Comparison of ENCODE assay signal across 16 mouse cellular contexts in the genomic region with DNA sequence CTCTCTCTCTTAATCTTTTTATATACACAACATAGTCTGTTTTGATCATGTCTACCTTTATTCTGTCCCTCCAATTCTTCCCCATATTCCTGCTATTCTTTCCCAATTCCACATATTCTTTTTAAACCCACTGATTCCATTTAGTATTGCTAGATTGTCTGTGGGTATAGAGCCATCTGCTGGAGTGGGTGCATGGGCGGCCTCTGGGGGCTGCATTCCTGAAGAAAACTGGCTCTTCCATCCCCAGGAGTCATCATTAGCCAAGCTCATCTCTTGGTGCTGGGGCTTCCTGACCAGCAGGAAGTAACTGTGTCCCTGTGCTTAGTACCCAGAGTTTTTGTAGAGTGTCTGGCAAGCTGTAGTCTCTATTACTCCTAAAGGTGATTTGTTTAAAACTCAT. TPM values are rescaled to one million over a fixed set of nuclear protein-coding genes. Genes with fewer than 3 reads are reported as not detected.
"Had no signal": no experiment of that assay in that cellular context is flagged by ENCODE, and none has a peak within 500 bp of the region (broad histone marks: within the 10 kb centered on the region; RNA-seq: fewer than 3 reads in every experiment).

No protein-coding gene starts in this region.

- H3K4me2 ChIP-seq: limb, embryonic 13.5 days; midbrain, embryonic 15.5 days had no signal

- H3K9ac ChIP-seq: limb, embryonic 13.5 days; liver, embryonic 14.5 days; midbrain, embryonic 15.5 days had no signal

- H3K4me1 ChIP-seq: limb, embryonic 13.5 days; midbrain, embryonic 15.5 days had no signal

- H3K9me3 ChIP-seq: limb, embryonic 13.5 days; midbrain, embryonic 15.5 days had no signal

- DNase-seq: kidney, adult 11 months; kidney, adult 9 months; kidney, postnatal 10 days; layer of hippocampus, postnatal 36 days; left cerebral cortex, postnatal 4 days; lung, adult 18-20 months; lung, postnatal 36 days; thymus, adult 18-20 months; thymus, postnatal 14 days had no signal

- H3K36me3 ChIP-seq: limb, embryonic 13.5 days; midbrain, embryonic 15.5 days had no signal

- H3K27ac ChIP-seq: limb, embryonic 13.5 days; liver, embryonic 14.5 days; midbrain, embryonic 15.5 days had no signal

- H3K27me3 ChIP-seq: limb, embryonic 13.5 days; midbrain, embryonic 15.5 days had no signal

- H3K4me3 ChIP-seq: limb, embryonic 13.5 days; midbrain, embryonic 15.5 days had no signal

- ATAC-seq: lung, postnatal 0 days; midbrain, embryonic 15.5 days had no signal

RNA-seq across cellular contexts. Expression of a gene that starts 33.4 kb away (rescaled TPM):
- total RNA-seq: megakaryocyte progenitor cell, adult 5-6 weeks had no signal

RNA-seq across cellular contexts. Expression of a gene that starts 42.1 kb away (rescaled TPM):
- total RNA-seq: layer of hippocampus, postnatal 36 days; megakaryocyte progenitor cell, adult 5-6 weeks had no signal
- polyA plus RNA-seq: liver, adult 2 months; neural tube, embryonic 14.5 days had no signal
